Mouse (Mus musculus): ENCODE data around the gene Rnd1.

DNA sequence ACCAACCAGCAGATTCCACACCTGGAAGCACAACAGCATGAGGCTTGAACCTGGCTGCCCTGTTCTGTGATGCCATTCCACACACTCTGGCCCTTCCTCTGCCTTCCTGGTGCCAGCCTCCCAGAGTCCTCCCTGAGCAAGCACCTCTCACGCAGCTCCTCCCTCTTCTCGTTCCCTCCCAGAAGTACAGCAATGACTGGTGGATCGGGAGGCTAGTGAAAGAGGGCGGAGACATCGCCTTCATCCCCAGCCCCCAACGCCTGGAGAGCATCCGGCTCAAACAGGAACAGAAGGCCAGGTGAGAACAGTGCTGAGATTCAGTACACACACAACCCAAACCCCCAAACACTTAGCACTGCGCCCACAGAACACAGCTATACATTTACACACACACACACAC lies 37.1 kb downstream of the Rnd1 start:
- TF ChIP-seq POLR2A (IDR thresholded peaks at IDR 0.05; ENCODE audit: borderline replicate concordance, low read depth, low read length) (no peak), CTCF (IDR thresholded peaks at IDR 0.05; ENCODE audit: low read depth, low read length) (no peak)

All from bone marrow macrophage, adult 2 months (primary cell).